12 mouse cellular contexts compared by ENCODE assay signal in genomic region chr15:77851136-77851535, GRCm38 (mm10). TPM values are rescaled to one million over a fixed set of nuclear protein-coding genes. Genes with fewer than 3 reads are reported as not detected.
DNase-seq lines count a peak whose midpoint lies in the region; ATAC-seq lines count a peak whose summit lies in the region.
"Had no signal": no experiment of that assay in that cellular context is flagged by ENCODE, and none has a peak within 500 bp of the region (broad histone marks: within the 10 kb centered on the region; RNA-seq: fewer than 3 reads in every experiment).

No protein-coding gene starts in this region.

- H3K4me3 ChIP-seq in brown adipose tissue, adult 24 weeks (ENCODE audit: insufficient read depth, low read depth, low read length): no peak overlapping the region
- H3K4me3 ChIP-seq: layer of hippocampus, adult 2 months; limb, embryonic 13.5 days; midbrain, embryonic 15.5 days; stomach, embryonic 15.5 days had no signal

- DNase-seq in spleen, adult 18-20 months: peak; percentile 60 to 67
- no peak for DNase-seq in spleen, adult 12 weeks (ENCODE audit: low spot score)
- DNase-seq in thymus, postnatal 4 days: peak; percentile 65
- DNase-seq in adrenal gland, postnatal 14 days: no peak
- DNase-seq in testis, postnatal 10 days (ENCODE audit: low spot score): no peak

- peak overlapping the region; percentile 43 for H3K27ac ChIP-seq in brown adipose tissue, adult 24 weeks (replicated peaks; ENCODE audit: low read depth, low read length)
- H3K27ac ChIP-seq: layer of hippocampus, adult 2 months; limb, embryonic 13.5 days; midbrain, embryonic 15.5 days; stomach, embryonic 15.5 days had no signal

- ATAC-seq in megakaryocyte, adult 5-6 weeks (ENCODE audit: poor library complexity, severe bottlenecking): peak; percentile 26
- ATAC-seq: forebrain, embryonic 14.5 days; midbrain, embryonic 15.5 days had no signal

- peaks cover 5% of the 10 kb centered on the region; the same call in 1 of the 2 replicates for H3K4me1 ChIP-seq in brown adipose tissue, adult 24 weeks (ENCODE audit: control insufficient read depth, insufficient read depth, insufficient read length, low read length)
- H3K4me1 ChIP-seq: midbrain, embryonic 15.5 days had no signal

RNA-seq across cellular contexts. Expression of gene Myh9, which starts 9.2 kb away (rescaled TPM):
- 36.0 and 59.3 TPM in 2 replicates for polyA plus RNA-seq in brown adipose tissue, adult 24 weeks (2012; ENCODE audit: insufficient read depth, insufficient read length, missing spikeins)
- 464 and 549 TPM in 2 replicates for total RNA-seq in megakaryocyte, adult 5-6 weeks (2015)
- total RNA-seq in megakaryocyte, adult 5-6 weeks (2017): 759 and 878 TPM in 2 replicates
- 280 and 301 TPM in 2 replicates for total RNA-seq in adrenal gland, postnatal 14 days (2021)

Comparison
In these comparisons a context has a peak if more than half of its experiments do, and no peak if none do; other contexts are left out.
1. DNase-seq: peak in spleen, adult 18-20 months (2 of 2) and thymus, postnatal 4 days (single experiment); none in spleen, adult 12 weeks (single experiment), adrenal gland, postnatal 14 days (single experiment) and testis, postnatal 10 days (single experiment).